Mouse (Mus musculus) embryonic fibroblast, embryonic 13.5 days (primary cell): ENCODE data around the gene Slc39a7.

Experiments
- CTCF ChIP-seq: IDR thresholded peaks from 2 replicates; pipeline ENCODE4 v1.5.1; 2011; ENCODE audit warnings: mild to moderate bottlenecking, control low read depth, low read length, moderate library complexity, borderline replicate concordance; ENCODE audit not compliant: insufficient read depth
- POLR2A ChIP-seq: IDR thresholded peaks from 2 replicates; pipeline ENCODE4 v1.6.1; 2011; ENCODE audit warnings: low read depth, mild to moderate bottlenecking, control low read depth, low read length, moderate library complexity

DNA sequence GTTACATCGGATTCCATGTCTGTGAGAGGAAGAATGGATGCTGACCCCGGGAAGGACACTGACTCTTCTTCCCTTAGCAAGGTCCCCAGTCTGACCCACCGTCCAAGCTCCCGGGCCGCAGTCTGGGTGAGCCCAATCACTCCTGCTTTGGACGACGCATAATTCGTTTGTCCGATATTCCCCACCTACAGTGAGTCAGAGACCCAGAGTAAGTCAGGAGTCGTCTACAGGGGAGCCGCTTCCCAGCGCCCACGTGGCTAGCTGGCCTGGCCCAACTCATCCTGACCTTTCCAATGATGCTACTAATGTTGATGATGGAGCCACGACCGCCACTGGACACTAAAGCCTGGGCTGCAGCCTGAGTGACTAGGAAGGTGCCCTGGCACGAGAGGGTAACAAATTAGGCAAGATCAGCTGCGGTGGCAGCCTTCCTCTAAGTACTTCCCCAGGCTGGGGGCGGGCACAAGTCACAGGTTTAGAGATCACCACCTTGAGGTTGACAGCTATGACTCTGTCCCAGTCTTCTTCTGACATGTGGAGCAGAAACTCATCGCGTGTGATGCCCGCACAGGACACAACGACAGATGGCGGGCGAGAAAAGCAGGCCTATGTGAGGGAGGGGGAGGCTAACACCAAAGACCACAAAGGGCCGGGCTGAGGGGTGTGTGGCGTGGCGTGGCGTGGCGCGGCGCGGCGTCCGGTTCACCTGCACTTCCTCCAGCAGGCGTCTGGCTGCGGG, 4.4 kb downstream of the Slc39a7 start:
- TF ChIP-seq POLR2A (peak; percentile 40), CTCF (no peak)
